Mouse (Mus musculus): Measurements from ENCODE around the gene Eif3a.

Eif3a gene

DNA sequence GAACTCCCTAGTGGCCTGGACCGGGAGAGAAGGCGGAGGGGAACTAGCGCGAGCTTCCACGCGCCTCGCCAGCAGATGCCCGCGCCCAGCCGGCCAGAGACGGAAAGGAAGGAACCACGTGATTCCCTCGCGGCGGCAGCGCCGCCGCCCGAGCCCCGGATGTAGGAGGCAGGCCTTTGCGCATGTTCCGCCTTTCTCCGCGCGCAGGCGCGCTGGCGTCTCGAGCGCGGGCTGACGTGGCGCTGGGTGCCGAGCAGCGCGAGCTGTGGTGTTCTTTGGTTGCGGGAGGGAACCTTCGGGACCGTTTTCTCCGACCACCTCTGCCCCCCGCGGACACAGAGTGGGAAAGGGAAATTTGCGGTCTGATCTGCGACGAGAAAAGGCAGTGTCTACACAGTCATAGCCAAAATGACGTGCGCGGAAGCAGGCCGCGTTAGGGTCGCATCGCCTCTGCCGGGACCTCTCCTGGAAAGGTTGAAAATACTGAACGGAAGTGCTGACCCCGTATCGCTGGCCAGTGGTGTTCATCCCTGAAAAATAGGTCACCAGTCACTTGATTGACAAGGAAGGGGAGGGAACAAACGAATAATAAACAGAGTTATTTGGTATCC is at the start of gene Eif3a:
Eif3a (minus strand) TSS at position 108 of the 611 bp plus-strand sequence.
- DNase-seq (ENCODE audit: low read depth), result peak; percentile 99

DNA sequence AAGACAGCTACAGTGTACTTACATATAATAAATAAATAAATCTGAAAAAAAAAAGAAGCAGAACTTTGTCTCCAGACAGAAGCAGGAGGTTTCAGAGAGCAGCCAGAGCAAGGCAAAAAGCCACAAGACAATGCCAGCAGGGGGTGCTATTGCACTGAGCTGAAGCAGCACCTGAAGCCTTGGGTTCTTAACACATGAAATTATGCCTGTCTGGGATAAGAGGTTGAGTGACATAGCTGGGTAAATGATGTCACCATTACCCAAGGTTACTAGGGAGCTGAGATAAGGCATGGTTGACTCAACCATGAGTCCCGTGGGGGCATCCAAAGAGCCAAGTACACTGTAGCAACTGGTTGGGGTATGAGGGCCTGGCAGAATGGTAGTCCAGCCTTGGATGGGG is 47.3 kb upstream of the Eif3a start:
- DNase-seq (ENCODE audit: low read depth), result peak; percentile 86

DNA sequence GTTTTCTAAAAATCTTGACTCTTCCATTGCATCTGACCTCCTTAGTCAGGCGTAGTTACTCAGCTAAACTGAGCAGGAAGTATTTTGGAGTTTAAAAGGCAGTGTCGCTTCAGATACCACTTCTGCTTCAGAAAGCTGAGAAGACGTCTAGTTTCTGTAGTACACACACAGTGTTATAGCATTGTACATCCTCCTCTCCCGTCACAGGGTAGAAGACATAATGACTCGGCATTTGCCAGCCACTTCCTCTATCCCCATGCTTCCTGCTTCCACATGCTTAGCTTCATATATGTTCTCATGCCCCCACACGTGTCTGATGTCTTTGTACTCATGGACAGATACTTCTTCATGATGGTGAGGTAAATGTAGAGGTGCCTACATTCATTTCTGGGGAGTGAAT is 28.2 kb upstream of the Eif3a start:
- no peak for DNase-seq (ENCODE audit: low read depth)

DNA sequence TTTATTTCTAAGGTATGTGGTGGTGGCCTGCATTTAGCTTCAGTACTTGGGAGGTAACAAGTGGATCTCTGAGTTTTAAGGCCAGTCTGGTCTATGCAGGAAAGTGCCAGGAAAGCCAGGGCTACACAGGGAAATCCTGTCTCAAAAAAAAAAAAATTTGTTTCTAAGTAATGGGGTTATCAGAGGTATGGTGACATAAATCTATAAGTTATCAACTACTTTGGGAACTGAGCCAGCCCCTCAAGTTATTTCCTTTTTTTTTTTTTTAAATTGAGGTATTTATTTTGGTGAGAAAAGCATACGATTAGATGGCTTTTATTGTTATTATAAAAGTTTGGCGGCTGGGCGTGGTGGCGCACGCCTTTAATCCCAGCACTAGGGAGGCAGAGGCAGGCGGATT is 22.7 kb upstream of the Eif3a start:
- DNase-seq (ENCODE audit: low read depth), result no peak

DNA sequence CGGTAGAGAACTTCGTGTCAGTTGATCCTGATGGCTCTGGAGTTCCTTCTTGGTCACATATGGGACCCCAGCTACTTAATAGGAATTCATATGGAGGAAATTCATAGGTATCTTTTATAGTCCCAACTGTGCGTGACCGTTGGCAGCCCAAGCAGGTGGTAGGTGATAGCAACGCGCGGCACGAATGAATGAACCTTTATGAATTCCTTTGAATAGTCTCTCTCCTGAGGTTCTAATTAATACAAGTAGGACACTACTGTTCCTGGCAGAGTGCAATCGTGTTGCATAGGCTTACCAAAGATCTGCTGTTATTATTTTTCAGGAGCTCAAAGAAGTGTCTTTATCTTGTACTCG is 21.6 kb upstream of the Eif3a start:
- DNase-seq (ENCODE audit: low read depth), result no peak

DNA sequence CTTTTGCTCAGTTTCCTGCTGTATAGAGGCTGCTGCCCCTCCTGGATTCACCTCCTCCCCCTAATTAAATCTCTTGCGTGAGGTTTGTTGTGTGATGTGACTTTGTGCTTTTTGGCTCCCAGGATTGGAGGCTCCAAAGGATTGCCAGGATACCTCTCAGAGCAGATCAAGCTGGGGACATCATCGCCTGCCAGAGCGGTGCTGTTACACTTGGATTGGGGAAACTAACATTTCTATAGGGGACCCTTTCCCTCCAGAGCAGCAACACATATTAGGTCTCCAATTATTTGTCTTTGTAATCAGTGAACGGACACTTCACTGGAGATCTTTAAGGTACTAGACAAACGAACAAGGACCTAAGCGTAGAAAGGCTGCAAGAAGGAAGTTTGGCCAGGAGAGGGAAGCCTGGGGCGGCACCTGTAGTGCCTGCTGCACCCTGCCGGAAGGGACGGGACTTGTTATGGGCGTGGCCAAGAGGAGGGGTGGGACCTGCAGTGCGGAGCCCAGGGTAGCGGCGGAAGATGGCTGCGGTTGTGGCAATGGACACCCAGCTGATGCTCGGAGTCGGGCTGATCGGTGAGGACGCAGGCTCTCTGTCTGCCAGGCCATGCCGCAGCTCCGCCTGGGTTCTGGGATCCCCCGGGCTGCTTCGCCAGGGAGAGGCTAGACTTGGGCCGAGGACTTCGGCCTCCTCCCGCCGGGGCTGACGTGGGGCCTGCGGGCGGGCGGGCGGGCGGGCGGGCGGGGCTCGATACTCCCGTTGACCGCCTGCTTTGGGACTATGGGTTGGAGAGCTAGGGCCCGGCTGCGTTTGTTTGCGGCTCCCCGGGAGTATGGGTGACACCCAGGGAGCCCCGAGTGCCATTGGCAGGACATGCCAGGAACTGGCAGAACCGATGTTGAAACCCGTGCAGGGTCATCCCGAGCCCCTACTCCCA is 20.9 kb upstream of the Eif3a start, which contains the start of gene Fam45a:
Fam45a (plus strand) TSS at position 488 of the 938 bp plus-strand sequence.
- DNase-seq (ENCODE audit: low read depth), result peak; percentile 97

DNA sequence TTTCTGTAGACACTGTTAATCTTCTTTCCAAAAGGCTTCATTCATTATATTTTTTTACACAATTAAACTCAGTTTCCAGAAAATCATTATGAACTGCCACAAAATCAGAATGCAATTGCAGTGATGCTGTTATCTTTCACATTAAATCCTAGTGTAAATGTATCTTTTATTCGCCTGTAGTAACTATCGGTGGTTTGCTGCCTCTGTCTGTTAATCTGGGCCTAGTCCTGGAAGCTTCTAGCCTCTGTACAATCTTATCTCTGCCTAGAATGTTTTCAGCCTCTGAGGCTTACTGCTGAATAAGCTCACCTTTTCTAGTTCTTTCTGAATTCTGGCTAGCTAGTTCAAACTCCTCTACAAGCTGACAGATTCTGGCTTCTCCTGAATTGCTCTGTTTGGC is 19.5 kb upstream of the Eif3a start:
- DNase-seq (ENCODE audit: low read depth), result no peak

DNA sequence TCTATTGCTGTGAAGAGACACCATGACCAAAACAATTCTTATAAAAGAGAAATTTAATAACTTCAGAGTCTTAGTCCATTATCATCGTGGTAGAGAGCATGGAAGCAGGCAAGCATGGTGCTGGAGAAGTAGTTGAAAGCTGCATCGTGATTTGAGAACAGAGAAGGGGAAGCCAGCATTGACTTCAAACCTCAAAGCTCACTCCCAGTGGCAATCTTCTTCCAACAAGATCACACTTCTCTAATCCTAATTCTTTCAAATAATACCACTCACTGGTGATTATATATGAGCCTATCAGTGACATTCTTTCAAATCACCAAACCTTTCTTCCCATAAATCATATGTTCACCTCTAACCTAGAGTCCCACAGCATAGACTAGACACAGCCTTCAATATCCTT is 14.4 kb upstream of the Eif3a start:
- no peak for DNase-seq (ENCODE audit: low read depth)

DNA sequence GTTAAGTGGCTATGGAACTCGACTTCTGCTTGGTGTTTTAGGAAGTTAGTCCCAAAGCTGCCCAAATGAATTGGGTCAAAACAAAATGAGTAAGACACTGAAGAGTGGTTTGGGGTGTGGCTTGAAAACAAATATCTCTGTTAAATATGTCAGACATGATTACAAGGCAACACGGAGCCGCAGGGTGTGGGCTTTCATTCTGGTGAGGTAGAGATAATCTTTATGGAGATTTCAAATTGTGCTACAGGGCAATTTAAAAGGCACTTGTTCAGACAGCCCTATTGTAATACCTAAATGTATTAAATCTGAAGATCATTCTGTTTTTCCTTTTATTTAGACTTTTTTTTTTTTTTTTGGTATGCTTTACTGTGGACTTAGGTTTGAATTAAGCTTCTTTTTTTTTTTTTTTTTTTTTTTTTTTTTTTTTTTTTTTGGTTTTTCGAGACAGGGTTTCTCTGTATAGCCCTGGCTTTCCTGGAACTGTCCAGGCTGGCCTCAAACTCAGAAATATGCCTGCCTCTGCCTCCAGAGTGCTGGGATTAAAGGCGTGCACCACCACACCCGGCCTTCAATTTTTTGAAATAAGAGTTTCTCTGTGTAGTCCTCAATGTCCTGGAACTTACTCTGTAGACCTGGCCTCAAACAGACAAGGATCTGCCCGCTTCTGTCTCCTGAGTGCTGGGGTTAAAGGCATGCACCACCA is 9.6 kb upstream of the Eif3a start:
- no peak for DNase-seq (ENCODE audit: low read depth)

DNA sequence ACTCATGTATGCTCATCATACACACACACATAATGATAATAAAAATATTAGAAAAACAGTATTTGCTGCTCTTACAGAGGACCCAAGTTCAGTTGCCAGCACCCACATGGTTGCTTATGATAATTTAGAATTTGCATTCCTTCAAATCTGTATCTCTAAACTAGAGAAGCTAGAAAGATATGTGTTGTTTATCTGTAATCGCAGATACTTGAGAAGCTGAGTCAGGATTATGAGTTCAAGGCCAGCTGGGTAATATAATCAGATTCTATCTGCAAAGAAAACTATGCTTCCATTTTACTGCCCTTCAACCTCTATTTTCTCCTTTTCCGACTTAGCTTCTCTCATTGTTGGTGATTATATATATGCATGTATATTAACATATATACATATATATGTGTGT is 7.0 kb upstream of the Eif3a start:
- no peak for DNase-seq (ENCODE audit: low read depth)

DNA sequence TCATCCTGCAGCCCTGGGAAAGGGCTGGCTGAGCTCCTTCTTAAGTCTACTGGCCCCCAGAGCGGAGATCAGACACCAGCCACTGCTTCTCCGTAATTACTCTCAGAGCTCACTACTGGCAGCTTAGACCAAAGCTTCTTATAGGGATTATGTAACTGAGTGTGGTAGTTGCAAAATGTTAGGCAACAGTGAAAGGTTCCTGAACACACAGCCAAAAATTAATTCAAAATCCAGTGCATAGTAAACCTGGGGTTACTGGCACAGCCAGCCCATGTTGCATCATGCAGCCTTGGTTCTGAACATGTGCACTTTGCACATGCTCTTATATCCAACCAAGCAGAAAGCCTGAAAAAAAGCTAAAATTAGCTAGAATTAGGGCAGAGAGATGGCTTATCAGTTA is 4.8 kb upstream of the Eif3a start:
- peak; percentile 84 for DNase-seq (ENCODE audit: low read depth)

DNA sequence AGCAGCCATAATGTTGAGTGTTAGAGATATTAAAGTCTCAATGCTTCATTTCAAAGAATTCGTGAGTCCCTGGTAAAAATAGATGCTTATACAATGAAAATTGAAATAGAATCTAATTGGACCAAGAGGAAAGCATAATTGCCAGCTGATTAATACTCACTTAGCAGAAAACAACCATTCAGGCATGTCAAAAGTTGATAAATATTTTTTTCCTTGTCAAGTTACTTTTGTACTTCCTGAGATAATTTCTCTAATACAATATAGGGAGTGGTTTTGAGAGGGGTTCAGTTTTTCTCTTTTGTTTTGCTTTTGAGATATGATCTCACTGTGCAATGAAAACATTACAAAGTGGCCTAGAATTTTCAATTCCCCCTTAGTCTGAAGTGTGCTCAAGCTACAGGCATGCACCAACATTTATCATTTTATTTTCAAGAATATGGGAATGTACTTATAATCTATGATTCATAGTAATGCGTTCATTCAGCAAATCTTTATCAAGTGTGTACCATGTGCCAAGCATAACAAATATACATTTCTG is 2.8 kb upstream of the Eif3a start:
- no peak for DNase-seq (ENCODE audit: low read depth)

DNA sequence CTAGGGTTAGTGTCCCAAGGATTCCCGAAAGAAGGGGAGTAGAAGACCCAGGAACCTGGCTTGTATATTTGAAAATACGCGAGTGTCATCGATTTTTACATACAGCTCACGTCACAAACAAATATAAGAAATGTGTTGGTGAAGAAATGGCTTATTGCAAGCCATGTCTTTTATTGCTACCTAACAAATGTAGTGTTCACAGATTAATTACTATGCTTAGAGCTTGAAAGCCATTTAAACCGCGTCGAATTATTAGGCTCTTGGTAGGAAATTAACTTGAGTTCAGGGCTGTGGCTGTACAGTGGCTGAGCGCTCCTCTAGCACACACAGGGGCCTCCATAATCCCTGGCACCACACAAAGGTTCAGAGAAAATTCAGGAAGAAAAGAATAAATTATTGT is 706 bp upstream of the Eif3a start:
- no peak for DNase-seq (ENCODE audit: low read depth)

DNA sequence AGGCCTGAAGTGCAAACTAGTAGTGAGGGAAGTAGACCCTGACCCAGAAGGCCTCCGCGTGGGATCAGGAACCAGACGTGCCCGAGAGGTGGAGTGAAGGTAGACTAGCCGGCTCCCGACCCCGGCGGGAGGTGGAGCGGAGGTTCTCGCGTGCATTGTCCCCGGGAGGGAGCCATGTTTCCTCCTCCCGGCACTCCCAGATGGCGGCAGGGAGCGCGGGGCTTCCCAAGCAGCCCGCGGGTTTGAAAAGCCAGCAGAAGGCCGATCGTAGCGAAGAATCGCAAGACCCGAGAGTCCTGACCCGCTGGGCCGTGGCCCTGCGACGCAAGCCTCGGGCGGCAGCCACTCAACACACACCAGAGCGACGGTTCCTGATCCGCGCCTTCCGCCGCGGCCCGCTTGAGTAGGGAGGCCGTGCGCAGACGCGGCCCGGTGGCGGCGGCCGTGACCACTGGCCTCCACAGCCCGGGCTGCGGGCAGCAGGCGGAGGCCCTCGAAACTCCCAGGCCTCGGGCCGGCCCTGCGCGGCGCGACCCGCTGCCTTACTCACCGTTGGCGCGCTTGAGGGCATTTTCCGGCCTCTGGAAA is 445 bp downstream of the Eif3a start:
- DNase-seq (ENCODE audit: low read depth), result peak; percentile 86

DNA sequence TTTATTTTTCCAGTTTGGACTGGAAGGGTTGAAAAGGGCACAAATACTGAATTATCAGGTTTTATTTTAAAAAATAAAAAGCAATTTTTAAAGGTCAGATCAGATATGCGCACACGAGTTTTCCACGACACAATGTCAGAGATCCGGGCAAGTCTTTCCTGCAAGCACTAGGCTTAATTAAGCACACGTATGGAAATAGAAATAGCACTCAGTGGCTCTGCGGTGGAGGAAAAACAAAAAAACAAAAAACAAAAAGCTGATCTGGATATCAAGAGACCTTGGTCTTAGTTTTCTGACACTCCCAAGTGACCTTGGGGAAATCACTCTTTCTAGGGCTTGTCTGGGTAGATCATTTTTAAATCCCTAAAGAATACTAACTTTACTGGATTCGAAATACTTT is 1.0 kb downstream of the Eif3a start:
- no peak for DNase-seq (ENCODE audit: low read depth)

DNA sequence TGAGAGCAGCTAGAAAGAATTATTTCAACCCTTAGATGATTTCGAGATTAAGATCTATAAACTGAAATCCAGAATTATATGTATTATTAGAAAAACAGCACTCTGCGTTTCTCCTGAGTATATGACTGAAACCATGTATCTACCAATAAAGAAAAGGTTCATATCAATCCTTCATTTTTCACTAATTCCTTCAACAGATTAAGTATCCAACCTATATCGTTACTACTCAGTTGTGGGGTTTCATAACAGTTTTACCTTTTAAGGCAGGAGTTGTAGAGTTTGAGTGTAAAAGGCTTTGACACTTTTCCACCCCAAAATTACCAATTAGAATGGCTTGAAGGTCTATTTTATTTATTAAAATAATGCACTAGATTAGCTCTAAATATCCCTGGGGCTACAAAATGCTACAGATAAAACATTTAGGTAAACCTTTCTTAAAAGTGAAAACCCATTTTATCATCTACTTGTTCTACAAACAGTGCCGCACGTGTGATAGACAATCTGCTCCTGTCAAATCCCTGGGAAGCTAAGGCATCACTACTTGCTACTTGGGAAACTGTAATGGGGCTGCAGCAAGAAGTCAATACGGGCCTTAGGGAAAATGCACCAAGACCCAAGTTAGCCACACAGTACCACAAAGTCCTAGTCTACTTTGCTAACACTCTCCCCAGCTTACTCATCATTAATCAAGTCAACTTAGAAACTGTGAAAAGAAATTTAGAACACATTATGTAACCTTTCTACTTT is 2.1 kb downstream of the Eif3a start:
- peak; percentile 33 for DNase-seq (ENCODE audit: low read depth)

DNA sequence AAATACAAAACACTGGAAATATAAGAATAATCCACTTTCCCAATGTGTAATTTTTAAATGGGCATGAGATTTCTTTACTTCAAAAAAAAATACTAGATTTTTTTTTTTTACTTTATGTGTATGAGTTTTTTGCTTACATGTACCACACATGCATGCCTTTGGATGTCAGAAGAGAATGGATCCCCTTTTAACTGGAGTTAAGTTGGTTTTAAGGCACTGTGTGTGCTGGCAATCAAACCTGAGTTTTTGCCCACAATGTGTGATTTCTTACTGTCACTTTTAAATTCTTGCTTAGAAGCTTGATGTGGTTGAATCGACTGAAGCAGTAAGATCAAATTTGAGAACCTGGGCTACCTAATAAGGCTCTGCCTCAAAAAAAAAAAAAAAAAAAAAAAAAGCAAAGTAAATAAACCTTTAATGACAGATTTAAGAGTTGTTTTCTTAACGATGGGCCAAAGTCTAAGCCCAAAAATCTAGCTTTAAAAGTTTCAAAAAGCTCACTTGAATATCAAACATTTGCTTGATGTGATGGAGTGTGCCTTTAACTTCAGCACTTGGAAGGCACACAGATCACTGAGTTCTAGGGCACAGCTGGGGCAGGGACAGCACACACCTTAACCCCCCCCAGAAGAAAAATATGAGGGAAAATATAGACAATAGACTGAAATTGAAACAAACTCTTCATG is 2.9 kb downstream of the Eif3a start:
- DNase-seq (ENCODE audit: low read depth), result no peak

DNA sequence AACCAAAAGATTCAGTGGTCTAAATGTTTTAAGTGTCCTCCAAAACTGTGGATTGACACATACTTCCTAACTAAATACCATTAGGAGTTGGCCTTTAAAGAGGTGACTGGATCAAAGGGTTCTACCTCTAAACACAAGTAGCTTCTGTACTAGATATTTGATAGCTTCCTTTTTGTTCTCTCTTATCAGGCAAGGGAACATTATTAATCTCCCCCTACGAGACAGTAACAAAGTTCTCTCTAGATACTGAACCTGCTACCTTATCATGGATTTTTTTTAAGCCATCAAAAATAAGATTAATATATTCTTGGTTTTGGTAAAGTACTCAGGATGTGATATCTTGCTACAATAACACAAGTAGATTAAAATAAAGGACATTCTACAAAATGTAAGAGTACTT is 5.7 kb downstream of the Eif3a start:
- no peak for DNase-seq (ENCODE audit: low read depth)

DNA sequence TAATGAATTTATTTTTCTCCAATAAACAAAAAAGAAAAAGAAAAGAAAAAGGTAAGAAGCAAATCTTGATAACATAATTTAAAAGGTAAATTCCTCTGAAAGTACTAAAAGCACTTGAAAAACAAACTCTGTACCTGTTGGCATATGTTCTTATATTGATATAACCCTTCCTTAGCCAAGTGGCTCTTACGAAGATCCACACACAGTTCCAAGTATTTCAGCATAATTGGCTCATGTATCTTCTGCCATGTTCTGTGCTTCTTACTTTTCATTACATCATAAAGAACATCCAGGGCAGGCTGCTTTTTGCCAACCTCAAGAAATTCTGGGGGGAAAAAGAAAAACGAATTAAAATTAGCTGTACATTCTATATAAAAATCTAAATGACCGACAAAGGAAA is 8.4 kb downstream of the Eif3a start:
- DNase-seq (ENCODE audit: low read depth), result no peak

DNA sequence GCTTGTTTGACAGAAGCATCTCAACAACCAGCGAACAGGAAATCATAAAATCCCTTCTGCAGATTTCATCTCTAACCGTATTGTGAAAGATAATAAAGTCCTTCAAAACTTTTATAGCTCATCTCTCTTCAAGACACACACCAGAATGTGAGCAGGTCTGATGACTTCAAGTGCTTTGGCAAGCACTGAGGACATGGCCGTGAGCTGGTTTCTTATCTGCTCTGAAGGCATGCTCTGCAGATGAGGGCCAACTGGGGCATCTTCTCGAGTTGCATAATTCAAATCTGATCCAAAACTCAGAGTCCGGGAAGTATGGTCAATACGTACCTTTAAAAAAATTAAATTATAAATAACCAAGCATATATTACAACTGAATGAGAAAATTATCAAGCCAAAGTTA is 17.1 kb downstream of the Eif3a start:
- DNase-seq (ENCODE audit: low read depth), result no peak

Measured in NIH3T3 (cell line).